Mouse (Mus musculus) T-cell, adult 2 months (primary cell): ENCODE results near the gene Rsph3a.

Experiments used
- DNase-seq: peaks from one replicate; pipeline ENCODE4 v3.0.0; 2022; ENCODE audit warnings: low spot score

Rsph3a gene

GRCm38 (mm10) chr17:7945117-7946052 is at the start of gene Rsph3a:
Rsph3a (plus strand) TSS chr17:7945614.
- peak; percentile 55 for DNase-seq

GRCm38 (mm10) chr17:7896047-7896635 is 49.3 kb upstream of the Rsph3a start:
- no peak for DNase-seq

- DNase-seq = no peak
These were observed 48.3 kb upstream of the Rsph3a start for GRCm38 (mm10) chr17:7897120-7897519.

GRCm38 (mm10) chr17:7897756-7898155 is 47.7 kb upstream of the Rsph3a start:
- no peak for DNase-seq

- no peak for DNase-seq
These were observed 46.2 kb upstream of the Rsph3a start for GRCm38 (mm10) chr17:7899233-7899632.

GRCm38 (mm10) chr17:7899961-7900360 is 45.5 kb upstream of the Rsph3a start:
- DNase-seq = no peak

GRCm38 (mm10) chr17:7901536-7901935 is 43.9 kb upstream of the Rsph3a start:
- no peak for DNase-seq

GRCm38 (mm10) chr17:7902362-7902761 is 43.1 kb upstream of the Rsph3a start:
- peak; percentile 89 for DNase-seq

- no peak for DNase-seq
These were observed 40.4 kb upstream of the Rsph3a start for GRCm38 (mm10) chr17:7904992-7905391.

- DNase-seq = no peak
These were observed 39.3 kb upstream of the Rsph3a start for GRCm38 (mm10) chr17:7905936-7906685.

- DNase-seq = no peak
These were observed 30.7 kb upstream of the Rsph3a start for GRCm38 (mm10) chr17:7914596-7915227.

GRCm38 (mm10) chr17:7915791-7916190 is 29.6 kb upstream of the Rsph3a start:
- DNase-seq = no peak

- DNase-seq = no peak
These were observed 28.4 kb upstream of the Rsph3a start for GRCm38 (mm10) chr17:7916782-7917574.

GRCm38 (mm10) chr17:7918355-7918754 is 27.1 kb upstream of the Rsph3a start:
- no peak for DNase-seq

GRCm38 (mm10) chr17:7919209-7919608 is 26.2 kb upstream of the Rsph3a start:
- DNase-seq = no peak

- peak; percentile 17 for DNase-seq
These were observed 22.9 kb upstream of the Rsph3a start for GRCm38 (mm10) chr17:7922564-7922963.

- no peak for DNase-seq
These were observed 21.2 kb upstream of the Rsph3a start for GRCm38 (mm10) chr17:7924185-7924725.

- peak; percentile 70 for DNase-seq
These were observed 19.8 kb upstream of the Rsph3a start, which contains the start of gene Tagap for GRCm38 (mm10) chr17:7925413-7926160. Tagap (plus strand) TSS chr17:7926000.

GRCm38 (mm10) chr17:7927582-7928535 is 17.6 kb upstream of the Rsph3a start:
- peak; percentile 95 for DNase-seq
